Mouse (Mus musculus): Measurements from ENCODE around the gene Duoxa2. TPM values are rescaled to one million over a fixed set of nuclear protein-coding genes. Genes with fewer than 3 reads are reported as not detected.

Gene Duoxa2
- not detected in 2 replicates for polyA plus RNA-seq (2015; fragmentation: Nextera tagmentation; extraction: Ambion mirVana)

GRCm38 (mm10) chr2:122298596-122299490 is at the start of gene Duoxa2:
Gene Duoxa2 (plus strand): TSS chr2:122298900.
- no peak for ATAC-seq (ENCODE audit: insufficient number of reproducible peaks, insufficient read depth, low FRiP score, low TSS enrichment, low read depth)
- 1% methylated on average over 43 of the region's 43 CpGs for WGBS

DNA sequence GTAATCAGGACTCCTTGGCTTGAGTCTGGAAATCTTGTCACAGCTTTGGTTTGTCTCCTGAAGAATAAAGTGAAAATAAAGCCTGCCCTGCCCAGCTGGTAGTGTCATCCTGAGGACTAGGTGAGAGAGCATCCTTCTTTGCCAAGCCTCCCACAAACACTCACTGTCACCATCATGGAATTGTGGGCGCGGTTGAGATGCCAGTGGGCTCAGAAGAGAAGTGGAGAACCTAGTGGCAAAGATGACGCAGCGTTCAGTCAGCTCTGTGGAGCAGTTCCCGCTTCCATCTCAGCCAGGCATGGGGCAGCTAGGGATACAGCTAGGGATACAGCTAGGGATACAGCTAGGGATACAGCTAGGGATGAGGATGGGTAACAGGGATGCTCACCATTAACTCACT is 42.7 kb upstream of the Duoxa2 start:
- Histone ChIP-seq H3K27me3 (no peaks in the 10 kb centered on the region), H3K36me3 (no peaks in the 10 kb centered on the region), H3K27ac (no peak overlapping the region), H3K4me3 (no peak overlapping the region), H3K9ac (no peak overlapping the region), H3K9me3 (no peaks in the 10 kb centered on the region), H3K4me2 (no peak overlapping the region), H3K4me1 (peaks cover 9% of the 10 kb centered on the region; the same call in 1 of the 2 replicates)
- WGBS, result 90% methylated on average over 5 of the region's 5 CpGs
- no peak for ATAC-seq (ENCODE audit: insufficient number of reproducible peaks, insufficient read depth, low FRiP score, low TSS enrichment, low read depth)

More at GRCm38 (mm10) chr2:122298596-122299490, at the start of gene Duoxa2:
- peaks cover 44% of the 10 kb centered on the region for H3K4me1 ChIP-seq
- H3K4me3 ChIP-seq, result peak within 1 kb of the TSS; percentile 33
- H3K27ac ChIP-seq, result no peak within 1 kb of the TSS
- peak within 1 kb of the TSS; percentile 53 for H3K4me2 ChIP-seq
- H3K9ac ChIP-seq, result no peak within 1 kb of the TSS
- H3K27me3 ChIP-seq, result peaks cover 100% of the 10 kb centered on the region
- no peaks in the 10 kb centered on the region for H3K36me3 ChIP-seq
- H3K9me3 ChIP-seq, result no peaks in the 10 kb centered on the region

GRCm38 (mm10) chr2:122260729-122261128 is 38.0 kb upstream of the Duoxa2 start:
- no peaks in the 10 kb centered on the region for H3K27me3 ChIP-seq
- 91% methylated on average over 5 of the region's 5 CpGs for WGBS
- H3K4me1 ChIP-seq, result peaks cover 12% of the 10 kb centered on the region
- no peak overlapping the region for H3K27ac ChIP-seq
- H3K9me3 ChIP-seq, result no peaks in the 10 kb centered on the region
- ATAC-seq (ENCODE audit: insufficient number of reproducible peaks, insufficient read depth, low FRiP score, low TSS enrichment, low read depth), result no peak
- no peak overlapping the region for H3K4me2 ChIP-seq
- no peak overlapping the region for H3K4me3 ChIP-seq
- no peaks in the 10 kb centered on the region for H3K36me3 ChIP-seq
- H3K9ac ChIP-seq, result no peak overlapping the region

DNA sequence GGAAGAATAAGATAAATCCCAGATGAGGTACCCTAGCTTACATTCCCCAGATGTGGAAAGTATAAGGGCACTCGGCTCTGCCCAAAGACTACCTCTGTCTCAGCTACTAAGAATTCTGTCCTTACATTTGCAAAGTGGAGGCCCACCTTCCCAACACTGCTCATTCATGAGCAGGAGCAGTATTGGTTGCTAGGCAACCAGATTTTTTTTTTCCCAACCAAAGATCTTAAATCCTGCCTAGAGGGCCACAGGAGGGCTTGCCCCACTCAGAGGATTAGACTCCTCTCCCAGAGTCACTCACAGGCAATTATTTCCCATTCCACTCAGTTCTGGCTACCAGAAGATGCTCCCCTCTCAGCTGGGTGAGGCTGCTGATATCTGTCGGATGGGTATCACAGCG is 34.0 kb upstream of the Duoxa2 start:
- H3K9me3 ChIP-seq, result no peaks in the 10 kb centered on the region
- 60% methylated on average over 3 of the region's 3 CpGs for WGBS
- no peak overlapping the region for H3K4me3 ChIP-seq
- no peak overlapping the region for H3K9ac ChIP-seq
- H3K4me2 ChIP-seq, result no peak overlapping the region
- ATAC-seq (ENCODE audit: insufficient number of reproducible peaks, insufficient read depth, low FRiP score, low TSS enrichment, low read depth), result no peak
- H3K4me1 ChIP-seq, result peaks cover 8% of the 10 kb centered on the region
- no peaks in the 10 kb centered on the region for H3K36me3 ChIP-seq
- no peaks in the 10 kb centered on the region for H3K27me3 ChIP-seq
- H3K27ac ChIP-seq, result no peak overlapping the region

- H3K9me3 ChIP-seq, result no peaks in the 10 kb centered on the region
- H3K27me3 ChIP-seq, result no peaks in the 10 kb centered on the region
- no peak for ATAC-seq (ENCODE audit: insufficient number of reproducible peaks, insufficient read depth, low FRiP score, low TSS enrichment, low read depth)
- no peak overlapping the region for H3K9ac ChIP-seq
- H3K36me3 ChIP-seq, result no peaks in the 10 kb centered on the region
- no peak overlapping the region for H3K4me3 ChIP-seq
- H3K4me2 ChIP-seq, result no peak overlapping the region
- H3K4me1 ChIP-seq, result peaks cover 8% of the 10 kb centered on the region
- H3K27ac ChIP-seq, result no peak overlapping the region
- 92% methylated on average over 7 of the region's 7 CpGs for WGBS
Observed at GRCm38 (mm10) chr2:122266407-122267193, 32.1 kb upstream of the Duoxa2 start.

DNA sequence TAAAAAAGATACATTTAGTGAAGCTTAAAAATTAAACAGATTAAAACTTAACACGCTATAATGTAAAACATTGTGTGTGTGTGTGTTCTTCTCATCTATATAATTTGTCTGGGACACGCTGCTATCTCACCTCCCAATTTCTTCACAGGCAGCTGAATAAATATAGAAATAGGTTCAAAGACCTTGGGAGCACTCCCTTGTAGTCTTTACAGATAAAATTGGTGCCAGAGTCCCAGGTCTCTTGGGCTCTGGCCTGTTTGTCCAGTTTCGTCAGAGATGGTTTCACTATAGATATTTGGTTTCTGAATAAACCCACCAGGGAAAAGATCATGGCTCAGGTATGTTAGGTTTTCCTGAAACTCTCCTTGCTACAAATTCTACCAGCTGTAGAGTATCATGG is 19.9 kb upstream of the Duoxa2 start:
- Histone ChIP-seq H3K4me1 (no peaks in the 10 kb centered on the region), H3K36me3 (no peaks in the 10 kb centered on the region), H3K9me3 (no peaks in the 10 kb centered on the region), H3K4me3 (no peak overlapping the region), H3K9ac (no peak overlapping the region), H3K4me2 (no peak overlapping the region), H3K27ac (no peak overlapping the region), H3K27me3 (no peaks in the 10 kb centered on the region)
- no peak for ATAC-seq (ENCODE audit: insufficient number of reproducible peaks, insufficient read depth, low FRiP score, low TSS enrichment, low read depth)
- WGBS, result 79% methylated on average over 3 of the region's 3 CpGs

DNA sequence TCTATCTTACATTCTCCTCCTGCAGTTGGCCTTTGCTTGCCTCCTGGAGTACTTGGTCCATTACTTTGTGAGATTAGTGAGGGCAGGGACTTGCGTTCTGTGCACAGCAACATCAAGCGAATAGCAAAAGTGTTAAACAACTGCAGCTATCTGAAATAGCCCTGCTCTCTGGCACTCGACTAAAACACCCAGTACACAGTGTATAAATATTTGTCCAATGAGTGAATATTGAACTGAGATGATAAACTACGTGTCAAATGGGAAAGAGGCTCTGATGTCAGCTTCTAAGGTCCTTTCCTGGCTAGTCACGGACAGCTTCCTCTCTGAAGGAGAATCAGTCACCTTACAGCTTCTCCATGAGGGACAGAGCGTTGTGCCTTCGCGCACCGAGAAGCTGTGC is 14.6 kb upstream of the Duoxa2 start:
- no peaks in the 10 kb centered on the region for H3K4me1 ChIP-seq
- no peaks in the 10 kb centered on the region for H3K9me3 ChIP-seq
- H3K27me3 ChIP-seq, result no peaks in the 10 kb centered on the region
- no peak overlapping the region for H3K27ac ChIP-seq
- no peak for ATAC-seq (ENCODE audit: insufficient number of reproducible peaks, insufficient read depth, low FRiP score, low TSS enrichment, low read depth)
- 85% methylated on average over 9 of the region's 9 CpGs for WGBS
- H3K4me3 ChIP-seq, result no peak overlapping the region
- no peaks in the 10 kb centered on the region for H3K36me3 ChIP-seq
- H3K4me2 ChIP-seq, result no peak overlapping the region
- H3K9ac ChIP-seq, result no peak overlapping the region

DNA sequence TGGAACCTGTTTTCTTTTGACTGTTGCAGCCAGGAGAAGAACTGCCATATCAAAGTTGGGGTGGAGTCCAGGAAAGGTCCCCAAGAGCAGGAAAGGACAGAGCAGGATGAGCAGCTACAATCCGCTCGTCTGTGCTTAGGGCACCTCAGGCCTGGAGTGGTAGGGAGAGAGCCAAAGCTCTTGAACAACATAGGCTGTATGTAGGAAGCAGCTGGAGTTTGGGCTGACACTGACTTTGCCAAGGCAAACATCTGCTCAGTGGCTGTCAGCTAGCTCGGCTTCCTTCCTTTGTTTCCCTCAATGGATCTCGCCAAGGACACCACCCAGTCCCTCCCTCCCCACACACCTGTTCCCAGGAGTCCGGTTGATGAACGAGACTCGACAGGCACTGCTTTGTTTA is 12.6 kb upstream of the Duoxa2 start:
- H3K9ac ChIP-seq, result no peak overlapping the region
- no peak for ATAC-seq (ENCODE audit: insufficient number of reproducible peaks, insufficient read depth, low FRiP score, low TSS enrichment, low read depth)

DNA sequence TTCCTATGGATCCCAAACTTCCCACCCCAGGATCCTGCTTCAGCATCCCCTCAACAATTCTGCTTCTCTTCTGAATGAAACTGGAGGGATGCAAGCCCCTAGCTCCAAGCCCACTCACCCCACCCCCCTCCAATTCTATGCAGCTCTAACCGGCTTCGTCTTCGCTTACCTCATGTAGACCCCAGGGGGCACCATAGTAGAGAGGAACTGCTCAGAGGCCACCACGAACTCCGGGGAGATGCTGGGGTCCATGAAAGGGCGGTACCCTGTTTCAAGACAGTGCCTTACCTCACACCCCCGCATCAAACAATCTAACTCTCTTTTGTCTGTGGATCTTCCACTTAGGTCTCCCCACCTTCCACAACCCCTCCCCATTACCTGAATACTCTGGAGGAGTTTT is 3.8 kb upstream of the Duoxa2 start:
- Histone ChIP-seq H3K4me3 (no peak overlapping the region), H3K9me3 (no peaks in the 10 kb centered on the region), H3K4me2 (no peak overlapping the region), H3K36me3 (no peaks in the 10 kb centered on the region), H3K9ac (no peak overlapping the region), H3K27me3 (peaks cover 77% of the 10 kb centered on the region), H3K27ac (no peak overlapping the region), H3K4me1 (peaks cover 25% of the 10 kb centered on the region)
- WGBS, result 3% methylated on average over 7 of the region's 7 CpGs
- no peak for ATAC-seq (ENCODE audit: insufficient number of reproducible peaks, insufficient read depth, low FRiP score, low TSS enrichment, low read depth)

More for the DNA sequence above, 12.6 kb upstream of the Duoxa2 start:
- Histone ChIP-seq H3K9me3 (no peaks in the 10 kb centered on the region), H3K36me3 (no peaks in the 10 kb centered on the region), H3K4me2 (no peak overlapping the region), H3K4me3 (no peak overlapping the region), H3K27me3 (peaks cover 1% of the 10 kb centered on the region; the same call in 1 of the 2 replicates), H3K4me1 (no peaks in the 10 kb centered on the region), H3K27ac (no peak overlapping the region)
- WGBS, result 67% methylated on average over 7 of the region's 7 CpGs

GRCm38 (mm10) chr2:122297271-122298095 is 1.2 kb upstream of the Duoxa2 start:
- Histone ChIP-seq H3K9me3 (no peaks in the 10 kb centered on the region), H3K36me3 (no peaks in the 10 kb centered on the region), H3K4me2 (peak overlapping the region; percentile 42), H3K27ac (no peak overlapping the region), H3K4me3 (peak overlapping the region; percentile 33), H3K27me3 (peaks cover 98% of the 10 kb centered on the region), H3K9ac (no peak overlapping the region), H3K4me1 (peaks cover 44% of the 10 kb centered on the region)
- under 1% methylated on average over 35 of the region's 35 CpGs for WGBS
- ATAC-seq (ENCODE audit: insufficient number of reproducible peaks, insufficient read depth, low FRiP score, low TSS enrichment, low read depth), result no peak

DNA sequence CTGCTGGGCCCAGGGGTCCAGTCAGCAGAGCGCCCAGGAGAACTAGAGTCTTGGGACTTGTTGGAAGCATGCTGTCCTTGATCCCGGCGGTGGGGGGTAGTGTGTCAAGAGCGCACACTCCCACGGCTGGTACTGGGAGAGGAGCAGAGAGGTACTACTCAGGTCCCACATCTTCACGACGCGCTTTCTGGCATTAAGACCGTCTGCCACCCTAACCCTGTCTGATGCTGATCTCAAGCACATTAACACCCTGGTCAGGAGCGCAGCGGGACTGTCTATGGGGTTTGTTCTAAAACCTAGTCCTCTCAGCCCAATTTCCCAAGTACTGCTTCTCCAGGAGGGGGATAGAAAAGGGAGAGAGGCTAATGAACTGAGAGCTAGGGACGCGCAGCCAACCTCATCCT is 602 bp upstream of the Duoxa2 start, which contains the start of gene Duox2:
Duox2 (minus strand) TSS at position 354 of the 404 bp plus-strand sequence.
- ATAC-seq (ENCODE audit: insufficient number of reproducible peaks, insufficient read depth, low FRiP score, low TSS enrichment, low read depth), result no peak
- Histone ChIP-seq H3K27me3 (peaks cover 100% of the 10 kb centered on the region), H3K27ac (no peak within 1 kb of the TSS), H3K4me3 (peak within 1 kb of the TSS; percentile 33), H3K9me3 (no peaks in the 10 kb centered on the region), H3K4me2 (peak within 1 kb of the TSS; percentile 53), H3K4me1 (peaks cover 44% of the 10 kb centered on the region), H3K9ac (no peak within 1 kb of the TSS), H3K36me3 (no peaks in the 10 kb centered on the region)
- WGBS, result 4% methylated on average over 13 of the region's 13 CpGs

Measured in embryonic facial prominence, embryonic 13.5 days (tissue).